Mouse (Mus musculus): ENCODE results near the gene Dusp3.

GRCm38 (mm10) chr11:101928030-101928762 is 58.6 kb downstream of the Dusp3 start:
- TF ChIP-seq CHD2 (IDR thresholded peaks at IDR 0.05; ENCODE audit: low read length) (no peak), CTCF (IDR thresholded peaks at IDR 0.05 in 2 of 3, conservative IDR thresholded peaks at IDR 0.05 in 1 of 3; ENCODE audit: control insufficient read depth in 1 of 3, insufficient read depth in 1 of 3, low read depth in 2 of 3, low read length in 3 of 3, poor library complexity in 1 of 3, severe bottlenecking in 1 of 3) (peak; percentile 64 to 81 (median 73)), SIN3A (IDR thresholded peaks at IDR 0.05; ENCODE audit: low read length) (no peak)

All from MEL (cell line).